Mouse (Mus musculus) cerebellum, adult 8-10 months (tissue): ENCODE measurements around the gene Gm17545.

ENCODE experiments used
- DNase-seq: peaks from one replicate; pipeline ENCODE4 v3.0.0; 2022

Gm17545 gene

GRCm38 (mm10) chr9:22447213-22447612, 6.9 kb upstream of the Gm17545 start:
- no peak for DNase-seq

DNA sequence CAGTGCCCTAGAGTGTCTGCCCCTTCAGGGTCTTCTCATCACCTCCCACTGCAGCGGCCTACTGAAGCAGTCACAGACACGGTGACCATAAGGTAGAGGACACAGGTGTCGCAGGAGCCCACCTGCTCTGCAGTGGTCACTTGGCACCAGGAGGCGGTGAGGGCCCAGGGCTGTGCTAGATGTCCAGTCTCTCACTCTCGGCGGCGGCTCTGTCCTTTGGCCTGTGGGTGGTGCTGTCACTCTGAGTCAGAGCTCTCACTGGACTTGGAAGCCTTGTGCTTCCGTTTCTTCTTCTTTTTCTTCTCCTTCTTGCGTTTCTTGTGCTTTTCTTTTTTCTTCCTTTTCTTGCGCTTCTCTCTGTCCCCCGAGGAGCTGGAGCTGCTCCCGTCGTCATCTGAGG, 5.7 kb upstream of the Gm17545 start:
- no peak for DNase-seq

GRCm38 (mm10) chr9:22449209-22449608, 4.9 kb upstream of the Gm17545 start:
- DNase-seq = no peak

DNA sequence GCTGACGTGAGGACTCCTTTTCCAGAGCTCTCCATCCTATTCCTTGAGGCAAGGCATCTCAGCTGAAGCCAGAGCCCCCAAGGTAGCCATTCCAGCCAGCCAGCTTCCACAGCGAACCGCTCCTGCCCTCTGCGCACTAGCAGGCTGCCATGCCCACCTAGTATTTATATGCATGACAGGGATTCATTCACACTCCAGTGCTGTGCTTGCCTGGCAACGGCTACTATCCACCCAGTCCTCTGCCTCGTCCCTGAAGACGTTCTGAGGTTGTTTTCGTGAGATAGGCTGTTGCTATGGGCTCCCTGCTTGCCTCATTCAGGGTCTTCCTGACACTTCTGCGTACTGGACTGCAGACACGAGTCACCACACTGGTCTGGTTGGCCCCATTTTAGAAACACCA, 1.4 kb upstream of the Gm17545 start:
- no peak for DNase-seq

GRCm38 (mm10) chr9:22453501-22453924, 577 bp upstream of the Gm17545 start:
- no peak for DNase-seq

DNA sequence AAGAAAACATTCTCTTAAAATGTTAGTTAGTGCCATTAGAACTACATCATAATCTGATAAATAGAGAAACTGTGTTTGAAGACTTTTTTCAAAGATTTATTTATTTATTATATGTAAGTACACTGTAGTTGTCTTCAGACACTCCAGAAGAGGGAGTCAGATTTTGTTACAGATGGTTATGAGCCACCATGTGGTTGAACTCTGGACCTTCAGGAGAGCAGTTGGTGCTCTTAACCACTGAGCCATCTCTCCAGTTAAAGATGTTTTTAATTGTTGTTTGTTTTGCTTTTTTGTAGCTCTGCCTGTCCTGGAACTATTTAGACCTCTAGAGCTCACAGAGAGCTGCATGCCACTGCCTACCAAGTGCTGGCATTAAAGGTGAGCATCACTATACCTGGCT, 951 bp downstream of the Gm17545 start:
- DNase-seq = no peak

- no peak for DNase-seq
Observed at GRCm38 (mm10) chr9:22457142-22457835, 3.2 kb downstream of the Gm17545 start.

GRCm38 (mm10) chr9:22461946-22462345, 7.9 kb downstream of the Gm17545 start:
- peak; percentile 94 for DNase-seq

- no peak for DNase-seq
Observed at GRCm38 (mm10) chr9:22466212-22466611, 12.1 kb downstream of the Gm17545 start.

- DNase-seq = peak; percentile 51
Observed at GRCm38 (mm10) chr9:22467371-22468169, 13.5 kb downstream of the Gm17545 start.

GRCm38 (mm10) chr9:22468170-22468898, 14.2 kb downstream of the Gm17545 start:
- no peak for DNase-seq

DNA sequence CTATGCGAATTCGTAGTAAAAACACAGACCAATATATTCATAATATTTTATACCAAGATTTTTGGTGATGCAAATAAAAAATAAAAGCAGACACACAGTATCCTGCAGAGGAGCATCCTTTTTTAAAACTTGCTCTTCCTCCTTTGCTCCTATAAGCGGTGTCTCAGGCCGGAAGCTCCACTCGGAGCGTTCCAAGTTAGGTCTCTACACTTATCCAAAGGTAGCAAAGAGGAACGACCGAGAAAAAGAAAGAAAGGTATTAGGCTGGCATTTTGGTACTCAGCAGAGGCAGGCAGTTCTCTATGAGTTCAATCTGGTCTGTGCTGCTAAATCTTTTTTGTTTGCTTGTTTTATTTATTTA, 14.8 kb downstream of the Gm17545 start:
- no peak for DNase-seq

GRCm38 (mm10) chr9:22469643-22470042, 15.6 kb downstream of the Gm17545 start, which contains the start of gene Rp9:
TSS of gene Rp9 (minus strand) at chr9:22469743.
- DNase-seq = no peak

DNA sequence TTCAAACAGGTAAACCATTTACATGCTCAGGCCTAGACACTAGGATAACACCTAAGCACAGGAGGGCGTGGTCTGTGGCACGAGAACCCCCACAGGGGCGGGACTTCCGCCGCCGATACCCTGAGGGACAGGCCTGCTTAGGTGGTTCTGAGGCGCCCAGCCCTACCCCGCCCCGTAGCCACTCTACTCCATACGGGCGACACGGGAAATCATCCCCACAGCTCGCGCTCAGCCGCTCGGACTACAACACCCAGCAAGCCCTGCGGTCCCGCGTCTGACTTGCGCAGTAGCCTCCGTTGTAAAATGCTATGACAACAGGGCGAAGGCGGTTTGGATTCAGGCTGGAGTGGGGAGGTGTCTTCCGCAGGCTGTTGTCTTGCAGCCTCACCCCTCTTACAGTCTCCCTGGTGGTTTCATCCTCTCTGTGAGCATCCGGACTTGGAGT, 21.4 kb downstream of the Gm17545 start, which contains the start of gene Bbs9:
Bbs9 (plus strand) TSS at position 292 of the 445 bp plus-strand sequence.
- DNase-seq = peak; percentile 93

DNA sequence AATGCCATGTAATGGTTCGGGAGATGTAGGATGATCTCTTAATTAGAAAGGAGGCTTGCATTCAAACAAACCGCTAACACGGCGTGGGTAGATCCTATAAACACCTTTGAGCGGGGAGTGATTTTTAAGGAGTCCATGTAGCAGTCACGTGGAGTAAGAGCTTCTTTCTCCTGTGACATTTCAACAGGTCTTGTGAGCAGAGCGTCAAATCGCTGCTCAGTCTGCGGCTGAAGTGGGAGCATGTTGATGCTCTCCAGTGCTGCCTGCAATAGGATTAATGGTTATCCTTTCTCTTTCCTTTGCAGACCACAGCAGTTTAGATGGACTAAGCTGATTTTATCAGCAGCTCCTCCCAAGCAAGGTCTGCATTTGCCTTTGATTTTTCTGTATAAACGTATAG, 22.2 kb downstream of the Gm17545 start:
- no peak for DNase-seq

- DNase-seq = no peak
Observed at GRCm38 (mm10) chr9:22478946-22479345, 24.9 kb downstream of the Gm17545 start.

GRCm38 (mm10) chr9:22483866-22484561, 29.9 kb downstream of the Gm17545 start:
- DNase-seq = no peak

GRCm38 (mm10) chr9:22484562-22485308, 30.6 kb downstream of the Gm17545 start:
- DNase-seq = no peak

- DNase-seq = no peak
Observed at GRCm38 (mm10) chr9:22486211-22486610, 32.1 kb downstream of the Gm17545 start.

GRCm38 (mm10) chr9:22488963-22489362, 34.9 kb downstream of the Gm17545 start:
- no peak for DNase-seq

DNA sequence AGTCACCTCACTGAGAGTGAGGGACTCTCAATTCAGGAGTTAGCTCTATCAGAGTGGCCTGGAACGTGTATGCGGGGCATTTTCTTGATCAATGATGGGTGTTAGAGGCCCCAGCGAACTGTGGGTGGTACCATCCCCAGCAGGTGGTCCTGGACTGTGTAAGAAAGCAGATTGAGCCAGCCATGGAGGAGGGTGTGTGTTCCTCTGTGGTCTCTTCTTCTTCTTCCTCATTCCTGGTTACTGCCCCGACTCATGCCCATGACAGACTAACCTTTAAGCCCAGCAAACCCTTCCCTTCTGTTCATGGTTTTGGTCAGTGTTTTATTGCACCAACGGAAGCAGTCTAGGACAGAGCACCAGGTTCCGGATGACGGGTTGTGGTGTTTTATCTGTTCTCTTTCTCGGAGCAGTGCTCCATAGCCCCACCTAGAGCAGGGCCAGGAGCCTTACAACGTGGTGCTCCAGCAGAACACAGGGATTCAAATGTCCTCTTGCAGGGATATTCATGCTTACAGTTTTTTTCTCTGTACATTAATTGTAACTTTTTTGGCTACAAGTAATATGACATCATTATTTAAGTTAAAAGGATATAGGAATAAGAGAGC, 40.2 kb downstream of the Gm17545 start:
- no peak for DNase-seq

DNA sequence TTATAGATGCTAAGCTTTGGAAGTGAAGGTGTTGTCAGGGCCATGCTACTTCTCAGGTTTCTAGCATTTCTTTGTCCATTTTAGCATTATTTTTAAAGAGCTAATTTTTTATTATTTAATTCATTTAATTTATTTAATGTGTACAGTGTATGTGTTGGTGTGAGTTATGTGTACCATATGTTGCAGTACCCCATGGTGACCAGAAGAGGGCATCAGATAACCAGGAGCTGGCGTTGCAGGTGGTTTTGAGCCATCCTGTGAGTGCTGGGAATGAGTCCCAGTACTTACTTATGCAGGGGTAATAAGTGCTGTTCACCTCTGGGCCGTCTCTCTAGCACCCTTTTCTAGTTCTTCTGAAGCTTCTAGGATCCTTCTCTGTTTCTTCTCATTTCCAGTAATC, 41.0 kb downstream of the Gm17545 start:
- DNase-seq = no peak
